Mouse (Mus musculus) cerebellum, adult 9-11 months (tissue): ENCODE data around the gene Rgs8.

Source experiments
- DNase-seq: peaks from one replicate; pipeline ENCODE4 v3.0.0; 2022

The Rgs8 gene

DNA sequence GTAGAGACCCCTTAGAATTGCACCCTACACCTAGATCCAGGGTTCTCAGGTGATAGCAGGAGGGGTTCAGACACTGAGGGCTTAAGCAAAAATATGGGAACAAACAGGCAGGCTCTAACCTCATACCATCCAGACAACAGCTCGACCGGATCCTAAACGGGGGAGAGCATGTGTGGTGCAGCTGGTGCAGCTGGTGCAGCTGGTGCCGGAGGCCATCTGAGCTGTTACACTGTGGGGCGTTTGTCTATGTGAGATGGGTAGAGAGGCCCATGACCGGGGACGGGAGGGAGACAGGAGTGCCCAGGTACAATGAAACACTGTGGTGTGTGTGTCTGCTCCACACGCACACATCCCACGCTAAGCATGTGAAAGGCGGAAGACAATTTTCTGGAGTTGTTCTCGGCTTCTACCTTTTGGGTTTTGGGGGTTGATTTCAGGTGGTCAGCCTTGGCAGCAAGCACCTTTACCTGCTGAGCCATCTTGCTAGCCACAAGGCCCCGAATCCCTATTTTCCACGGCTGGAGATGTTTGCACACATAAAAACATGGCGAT lies 93.4 kb downstream of the Rgs8 start:
- no peak for DNase-seq

DNA sequence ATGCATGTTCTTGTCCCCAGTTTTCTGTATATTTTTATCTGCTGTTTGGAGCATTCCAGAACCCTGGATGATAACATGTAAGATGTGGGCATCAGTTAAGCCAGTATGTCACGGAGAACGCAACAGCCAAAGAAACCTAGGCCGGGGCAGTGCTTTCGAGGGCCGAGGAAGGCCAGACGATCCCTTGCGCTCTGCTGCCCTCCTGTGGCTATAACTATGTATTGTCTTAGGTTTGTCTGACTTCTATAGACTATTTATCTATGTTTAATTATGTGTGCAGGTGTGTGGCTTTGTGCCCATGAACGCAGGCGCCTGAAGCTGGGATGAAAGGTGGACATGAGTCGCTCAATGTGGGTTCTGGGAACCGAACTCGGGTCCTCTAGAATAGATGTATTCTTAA lies 93.9 kb downstream of the Rgs8 start:
- peak; percentile 64 for DNase-seq

DNA sequence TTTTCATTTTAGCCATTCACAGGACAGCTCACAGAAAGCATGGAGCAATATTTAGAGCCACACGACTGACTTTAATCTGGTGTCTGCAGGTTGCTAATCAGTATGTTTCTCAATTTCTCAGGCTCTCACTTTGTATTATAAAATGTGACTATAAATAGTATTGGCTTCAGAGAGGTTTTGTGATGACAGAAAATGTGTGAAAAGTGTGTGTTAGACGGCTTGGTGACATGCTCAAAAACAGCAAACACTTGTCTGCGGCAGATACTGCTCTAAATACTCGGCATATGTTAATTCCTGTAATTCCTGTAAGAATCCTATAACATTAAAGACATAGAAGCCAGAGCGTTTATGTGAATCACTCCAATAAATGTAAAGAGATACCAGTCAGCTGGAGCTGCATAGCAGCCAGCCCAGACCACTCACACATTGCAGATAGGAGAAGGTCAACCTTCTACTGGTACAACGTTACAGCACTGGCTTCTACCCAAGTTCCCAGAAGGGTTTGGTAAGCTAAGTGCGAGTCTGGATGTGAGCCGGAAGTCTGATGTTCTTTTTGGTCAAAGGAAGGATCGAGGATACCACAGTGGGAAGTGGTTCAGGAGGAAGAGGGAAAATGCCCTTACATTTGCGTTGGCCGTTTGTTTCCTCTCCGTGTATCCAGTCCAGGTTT lies 95.2 kb downstream of the Rgs8 start:
- DNase-seq = no peak

GRCm38 (mm10) chr1:153748549-153748948 lies 95.7 kb downstream of the Rgs8 start:
- no peak for DNase-seq

- DNase-seq = peak; percentile 59
These were observed 96.5 kb downstream of the Rgs8 start, which contains the start of gene Rnasel for GRCm38 (mm10) chr1:153749211-153749801. Gene Rnasel, plus strand, starts transcription at chr1:153749426.
